Comparison of ENCODE assay signal across 8 mouse cellular contexts in the genomic region with DNA sequence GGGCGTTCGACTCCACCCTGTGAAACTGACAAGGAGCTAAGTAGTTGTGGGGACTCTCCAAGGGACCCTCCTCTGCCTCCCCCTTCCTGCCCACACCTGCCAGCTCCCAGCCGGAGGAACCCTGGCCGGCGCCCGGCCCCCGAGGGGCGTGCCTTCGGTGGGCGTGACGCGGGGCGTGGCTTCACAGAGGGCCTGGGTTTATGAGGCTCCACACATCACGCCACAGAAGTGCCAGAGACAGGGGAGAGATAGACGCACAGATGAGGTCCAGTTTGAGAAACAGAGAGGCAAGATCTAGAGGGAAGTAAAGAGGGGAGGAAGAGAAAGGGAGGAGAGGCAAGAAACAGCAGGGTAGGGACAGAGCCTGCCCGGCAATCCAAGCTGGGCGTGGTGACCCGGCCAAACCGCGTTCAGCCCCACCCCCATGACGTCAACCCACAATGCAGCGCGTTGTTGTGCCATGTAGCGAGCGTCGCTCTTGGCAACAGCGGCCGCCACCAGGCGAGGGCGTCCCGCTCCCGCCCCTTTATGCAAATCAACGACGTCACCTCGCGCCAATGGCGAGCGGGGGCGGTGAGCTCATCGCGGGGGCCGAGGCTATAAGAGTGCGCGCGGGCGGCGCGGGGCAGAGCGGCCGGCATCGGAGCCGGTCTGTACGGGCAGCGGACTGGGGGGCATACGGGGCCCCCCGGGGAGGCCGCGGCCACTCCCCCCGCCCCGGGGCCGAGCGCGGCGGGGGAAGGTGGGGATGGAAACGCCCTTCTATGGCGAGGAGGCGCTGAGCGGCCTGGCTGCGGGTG. TPM values are rescaled to one million over a fixed set of nuclear protein-coding genes. Genes with fewer than 3 reads are reported as not detected.
DNase-seq lines count a peak whose midpoint lies in the region; ATAC-seq and TF ChIP-seq lines count a peak whose summit lies in the region.

A gene (plus strand): TSS at position 640 of the 800 bp plus-strand sequence.

- H3K9me3 ChIP-seq in embryonic facial prominence, embryonic 15.5 days (replicated peaks), result no peaks in the 10 kb centered on the region
- no peaks in the 10 kb centered on the region for H3K9me3 ChIP-seq in kidney, embryonic 14.5 days (ENCODE audit: control insufficient read depth, low read length)
- H3K9me3 ChIP-seq in limb, embryonic 15.5 days, result no peaks in the 10 kb centered on the region

- peak; percentile 99 for DNase-seq in 416B (ENCODE audit: low read depth)
- DNase-seq in heart, adult 9 months (ENCODE audit: low spot score in 2 of 2), result peak; percentile 99
- peak; percentile 99 to 100 for DNase-seq in monocyte, adult 2 months (ENCODE audit: low read depth in 1 of 2, low spot score in 2 of 2)
- peak; percentile 99 for DNase-seq in spleen, postnatal 36 days (ENCODE audit: low spot score in 2 of 2)

- H3K4me1 ChIP-seq in bone marrow, adult 2 months (ENCODE audit: control insufficient read depth, insufficient read depth, low read length), result peaks cover 6% of the 10 kb centered on the region
- peaks cover 58% of the 10 kb centered on the region for H3K4me1 ChIP-seq in embryonic facial prominence, embryonic 15.5 days
- peaks cover 46% of the 10 kb centered on the region for H3K4me1 ChIP-seq in kidney, embryonic 14.5 days (ENCODE audit: control insufficient read depth, insufficient read depth, low read length)
- H3K4me1 ChIP-seq in limb, embryonic 15.5 days, result peaks cover 58% of the 10 kb centered on the region

- ATAC-seq in embryonic facial prominence, embryonic 15.5 days (ENCODE audit: insufficient number of reproducible peaks, low FRiP score, low TSS enrichment, low read depth), result peak; percentile 90
- peak; percentile 87 for ATAC-seq in kidney, embryonic 14.5 days (ENCODE audit: low FRiP score, low TSS enrichment)
- peak; percentile 90 for ATAC-seq in limb, embryonic 15.5 days (ENCODE audit: insufficient number of reproducible peaks, low FRiP score, low TSS enrichment, low read depth)

- peak within 1 kb of the TSS; percentile 98 for H3K9ac ChIP-seq in embryonic facial prominence, embryonic 15.5 days
- peak within 1 kb of the TSS; percentile 100 for H3K9ac ChIP-seq in kidney, embryonic 14.5 days (ENCODE audit: low read depth, low read length)
- peak within 1 kb of the TSS; percentile 98 for H3K9ac ChIP-seq in limb, embryonic 15.5 days

- peak within 1 kb of the TSS; percentile 62 for H3K4me2 ChIP-seq in embryonic facial prominence, embryonic 15.5 days (replicated peaks)
- peak within 1 kb of the TSS; percentile 54 for H3K4me2 ChIP-seq in kidney, embryonic 14.5 days (replicated peaks; ENCODE audit: low read depth, low read length)
- H3K4me2 ChIP-seq in limb, embryonic 15.5 days, result peak within 1 kb of the TSS; percentile 53

- H3K27me3 ChIP-seq in embryonic facial prominence, embryonic 15.5 days, result no peaks in the 10 kb centered on the region
- H3K27me3 ChIP-seq in kidney, embryonic 14.5 days (ENCODE audit: control insufficient read depth, insufficient read depth, low read length), result no peaks in the 10 kb centered on the region
- no peaks in the 10 kb centered on the region for H3K27me3 ChIP-seq in limb, embryonic 15.5 days

- no peak for TF ChIP-seq CTCF in bone marrow, adult 2 months (IDR thresholded peaks at IDR 0.05; ENCODE audit: control insufficient read depth, insufficient read depth, low read length)

- peak within 1 kb of the TSS; percentile 92 for H3K4me3 ChIP-seq in bone marrow, adult 2 months (replicated peaks; ENCODE audit: control insufficient read depth, low read depth, low read length)
- peak within 1 kb of the TSS; percentile 94 for H3K4me3 ChIP-seq in embryonic facial prominence, embryonic 15.5 days (replicated peaks)
- H3K4me3 ChIP-seq in kidney, embryonic 14.5 days (ENCODE audit: low read length), result peak within 1 kb of the TSS; percentile 97
- H3K4me3 ChIP-seq in limb, embryonic 15.5 days, result peak within 1 kb of the TSS; percentile 71

- 1% methylated on average over 69 of the region's 69 CpGs for WGBS in bone marrow, adult 2 months
- under 1% methylated on average over 68 of the region's 69 CpGs for WGBS in embryonic facial prominence, embryonic 15.5 days
- under 1% methylated on average over 54 of the region's 69 CpGs for WGBS in kidney, embryonic 14.5 days
- WGBS in limb, embryonic 15.5 days, result under 1% methylated on average over 66 of the region's 69 CpGs

- peak within 1 kb of the TSS; percentile 99 for H3K27ac ChIP-seq in bone marrow, adult 2 months (ENCODE audit: control insufficient read depth, insufficient read depth, low read depth, low read length, poor library complexity)
- H3K27ac ChIP-seq in embryonic facial prominence, embryonic 15.5 days (replicated peaks), result peak within 1 kb of the TSS; percentile 99
- H3K27ac ChIP-seq in kidney, embryonic 14.5 days (ENCODE audit: low read depth, low read length), result peak within 1 kb of the TSS; percentile 99
- peak within 1 kb of the TSS; percentile 98 for H3K27ac ChIP-seq in limb, embryonic 15.5 days

- peak; percentile 98 for TF ChIP-seq POLR2A in bone marrow, adult 2 months (IDR thresholded peaks at IDR 0.05; ENCODE audit: borderline replicate concordance, control insufficient read depth, low read depth, low read length)

- H3K36me3 ChIP-seq in embryonic facial prominence, embryonic 15.5 days, result 0 out of 2 replicates have a peak, but pooled peaks cover 5% of the 10 kb centered on the region
- H3K36me3 ChIP-seq in kidney, embryonic 14.5 days (ENCODE audit: control insufficient read depth, insufficient read depth, low read length), result peaks cover 13% of the 10 kb centered on the region; the same call in 1 of the 2 replicates
- 0 out of 2 replicates have a peak, but pooled peaks cover 5% of the 10 kb centered on the region for H3K36me3 ChIP-seq in limb, embryonic 15.5 days

RNA-seq across cellular contexts. Expression of the gene that starts here (rescaled TPM):
- polyA plus RNA-seq in bone marrow, adult 2 months (2011; ENCODE audit: insufficient read depth, insufficient read length, low replicate concordance, missing spikeins), result 48.1 and 58.0 TPM in 2 replicates
- polyA plus RNA-seq in embryonic facial prominence, embryonic 15.5 days (2015; fragmentation: Nextera tagmentation; extraction: Ambion mirVana), result 97.7 and 99.6 TPM in 2 replicates
- 95.1 and 117 TPM in 2 replicates for polyA plus RNA-seq in kidney, embryonic 14.5 days (2014; fragmentation: Nextera tagmentation; extraction: Ambion mirVana)
- 69.8 and 81.5 TPM in 2 replicates for polyA plus RNA-seq in limb, embryonic 15.5 days (2015; fragmentation: Nextera tagmentation; extraction: Ambion mirVana)

Comparison
In these comparisons a context has a peak if more than half of its experiments do, and no peak if none do; other contexts are left out.
1. Peak in every context shown above with its lines: DNase-seq, ATAC-seq, H3K4me3 ChIP-seq and H3K27ac ChIP-seq.